Mouse (Mus musculus): ENCODE measurements around the gene Mgme1.

DNA sequence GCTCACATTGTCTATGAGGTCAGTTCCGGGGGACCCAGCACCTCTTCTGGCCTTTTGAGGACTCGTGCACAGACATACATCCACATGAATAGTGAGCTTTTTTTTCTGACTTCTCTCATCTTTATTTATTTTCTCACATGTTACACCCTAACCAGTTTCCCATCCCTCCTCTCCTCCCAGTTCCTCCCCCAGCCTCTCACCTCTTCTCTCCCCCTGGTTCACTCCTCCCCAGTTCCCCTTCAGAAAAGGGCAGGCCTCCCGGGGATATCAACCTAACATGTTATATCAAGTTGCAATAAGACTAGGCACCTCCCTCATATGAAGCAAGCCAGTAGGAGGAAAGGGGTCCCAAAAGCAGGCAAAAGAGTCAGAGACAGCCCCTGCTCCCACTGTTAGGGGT, 10.1 kb downstream of the Mgme1 start:
- no peak for TF ChIP-seq CTCF (IDR thresholded peaks at IDR 0.05)
- TF ChIP-seq EP300 (IDR thresholded peaks at IDR 0.05), result no peak
